In genomic region chr3:34377913-34378312, GRCm38 (mm10) we compare ENCODE assay signal across 19 mouse cellular contexts.
DNase-seq lines count a peak whose midpoint lies in the region; ATAC-seq lines count a peak whose summit lies in the region.
"Had no signal": no experiment of that assay in that cellular context is flagged by ENCODE, and none has a peak within 500 bp of the region (broad histone marks: within the 10 kb centered on the region; RNA-seq: fewer than 3 reads in every experiment).

No protein-coding gene starts in this region.

- no peaks in the 10 kb centered on the region for H3K9me3 ChIP-seq in midbrain, embryonic 10.5 days (replicated peaks)
- no peaks in the 10 kb centered on the region for H3K9me3 ChIP-seq in midbrain, embryonic 11.5 days (ENCODE audit: control insufficient read depth, low read length)
- H3K9me3 ChIP-seq in forebrain, embryonic 16.5 days (ENCODE audit: control insufficient read depth, low read length): no peaks in the 10 kb centered on the region
- no peaks in the 10 kb centered on the region for H3K9me3 ChIP-seq in midbrain, embryonic 16.5 days (replicated peaks; ENCODE audit: control insufficient read depth, low read length, poor library complexity, severe bottlenecking)
- H3K9me3 ChIP-seq: heart, embryonic 13.5 days; limb, embryonic 10.5 days; liver, embryonic 13.5 days had no signal

- no peak for DNase-seq in midbrain, embryonic 10.5 days (ENCODE audit: low spot score)
- DNase-seq in midbrain, embryonic 11.5 days (ENCODE audit: low spot score, missing footprints): no peak
- no peak for DNase-seq in right cerebral cortex, adult 2 months (ENCODE audit: low spot score in 2 of 2)
- DNase-seq in lung, postnatal 36 days: no peak
- no peak for DNase-seq in yolk sac, embryonic 10.5 days (ENCODE audit: low spot score)
- DNase-seq: adrenal gland, adult 2 months; cerebellum, adult 9-11 months; heart, postnatal 4 days; kidney, adult 2 months; kidney, postnatal 4 days; layer of hippocampus, postnatal 36 days; liver, embryonic 13.5 days; thymus, postnatal 36 days had no signal

- no peak overlapping the region for H3K4me2 ChIP-seq in midbrain, embryonic 11.5 days
- peak overlapping the region; percentile 28 for H3K4me2 ChIP-seq in forebrain, embryonic 16.5 days (ENCODE audit: low read length)
- H3K4me2 ChIP-seq in midbrain, embryonic 16.5 days (ENCODE audit: low read length): peak overlapping the region; percentile 54; the same call in 1 of the 2 replicates
- H3K4me2 ChIP-seq: heart, embryonic 13.5 days; liver, embryonic 13.5 days had no signal

- H3K9ac ChIP-seq in midbrain, embryonic 11.5 days (ENCODE audit: low read length): no peak overlapping the region
- H3K9ac ChIP-seq in forebrain, embryonic 16.5 days (replicated peaks; ENCODE audit: low read depth, low read length): no peak overlapping the region
- H3K9ac ChIP-seq in midbrain, embryonic 16.5 days (ENCODE audit: low read depth, low read length): no peak overlapping the region
- H3K9ac ChIP-seq: heart, embryonic 13.5 days; liver, embryonic 13.5 days had no signal

- H3K27me3 ChIP-seq in midbrain, embryonic 10.5 days (ENCODE audit: low read depth, poor library complexity, severe bottlenecking): no peaks in the 10 kb centered on the region
- no peaks in the 10 kb centered on the region for H3K27me3 ChIP-seq in midbrain, embryonic 11.5 days (ENCODE audit: control insufficient read depth, insufficient read depth, low read length)
- H3K27me3 ChIP-seq in forebrain, embryonic 16.5 days (replicated peaks; ENCODE audit: control insufficient read depth, insufficient read depth, low read length): no peaks in the 10 kb centered on the region
- no peaks in the 10 kb centered on the region for H3K27me3 ChIP-seq in midbrain, embryonic 16.5 days (ENCODE audit: control insufficient read depth, insufficient read depth, low read depth, low read length)
- H3K27me3 ChIP-seq: heart, embryonic 13.5 days; liver, embryonic 13.5 days; megakaryocyte, embryonic 14.5 days had no signal

- H3K4me1 ChIP-seq in midbrain, embryonic 10.5 days: peaks cover 31% of the 10 kb centered on the region
- peaks cover 7% of the 10 kb centered on the region; the same call in 1 of the 2 replicates for H3K4me1 ChIP-seq in midbrain, embryonic 11.5 days (ENCODE audit: control insufficient read depth, insufficient read depth, low read length)
- peaks cover 9% of the 10 kb centered on the region for H3K4me1 ChIP-seq in forebrain, embryonic 16.5 days (replicated peaks; ENCODE audit: control insufficient read depth, insufficient read depth, low read length)
- peaks cover 13% of the 10 kb centered on the region for H3K4me1 ChIP-seq in midbrain, embryonic 16.5 days (ENCODE audit: control insufficient read depth, insufficient read depth, low read length)
- H3K4me1 ChIP-seq: heart, embryonic 13.5 days; limb, embryonic 10.5 days; liver, embryonic 13.5 days; megakaryocyte, embryonic 14.5 days had no signal

- H3K36me3 ChIP-seq in midbrain, embryonic 10.5 days: no peaks in the 10 kb centered on the region
- no peaks in the 10 kb centered on the region for H3K36me3 ChIP-seq in midbrain, embryonic 11.5 days (ENCODE audit: control insufficient read depth, insufficient read depth, low read length)
- no peaks in the 10 kb centered on the region for H3K36me3 ChIP-seq in forebrain, embryonic 16.5 days (ENCODE audit: control insufficient read depth, insufficient read depth)
- H3K36me3 ChIP-seq in midbrain, embryonic 16.5 days (ENCODE audit: control insufficient read depth, insufficient read depth, low read length): no peaks in the 10 kb centered on the region
- H3K36me3 ChIP-seq: heart, embryonic 13.5 days; limb, embryonic 10.5 days; liver, embryonic 13.5 days had no signal

- no peak for ATAC-seq in midbrain, embryonic 11.5 days (ENCODE audit: low FRiP score)
- no peak for ATAC-seq in forebrain, embryonic 16.5 days
- ATAC-seq in midbrain, embryonic 16.5 days: 0 out of 2 replicates have a peak, but pooled peaks have one; percentile 54
- ATAC-seq: lung, postnatal 0 days had no signal

- WGBS in midbrain, embryonic 10.5 days: 48% methylated on average over 2 of the region's 2 CpGs
- WGBS in midbrain, embryonic 11.5 days: 66% methylated on average over 2 of the region's 2 CpGs
- WGBS in forebrain, embryonic 16.5 days: 30% methylated on average over 2 of the region's 2 CpGs
- 24% methylated on average over 2 of the region's 2 CpGs for WGBS in midbrain, embryonic 16.5 days

- H3K27ac ChIP-seq in midbrain, embryonic 10.5 days (replicated peaks): peak overlapping the region; percentile 68
- H3K27ac ChIP-seq in midbrain, embryonic 11.5 days (ENCODE audit: low read depth, low read length): no peak overlapping the region
- H3K27ac ChIP-seq in forebrain, embryonic 16.5 days (ENCODE audit: low read length): peak overlapping the region; percentile 16; the same call in 1 of the 2 replicates
- H3K27ac ChIP-seq in midbrain, embryonic 16.5 days (ENCODE audit: low read length): peak overlapping the region; percentile 35; the same call in 1 of the 2 replicates
- H3K27ac ChIP-seq: heart, embryonic 13.5 days; limb, embryonic 10.5 days; liver, embryonic 13.5 days had no signal

- H3K4me3 ChIP-seq in midbrain, embryonic 10.5 days: no peak overlapping the region
- H3K4me3 ChIP-seq in midbrain, embryonic 11.5 days (ENCODE audit: low read depth, low read length): no peak overlapping the region
- H3K4me3 ChIP-seq in forebrain, embryonic 16.5 days (replicated peaks; ENCODE audit: low read length): no peak overlapping the region
- no peak overlapping the region for H3K4me3 ChIP-seq in midbrain, embryonic 16.5 days (ENCODE audit: low read depth, low read length)
- H3K4me3 ChIP-seq: heart, embryonic 13.5 days; limb, embryonic 10.5 days; liver, embryonic 13.5 days; megakaryocyte, embryonic 14.5 days had no signal
